Mouse (Mus musculus) hindbrain, embryonic 16.5 days (tissue): ENCODE results near the gene Rcor3. TPM values are rescaled to one million over a fixed set of nuclear protein-coding genes. Genes with fewer than 3 reads are reported as not detected.

Experiments used
- ATAC-seq: fragments of 200-750 bp; cut with Nextera tagmentation; 2 replicates; pipeline ENCODE4 v1.8.0; 2017; ENCODE audit warnings: moderate TSS enrichment, moderate library complexity
- H3K27ac ChIP-seq: fragments of 300-500 bp; sonication (generic); 2 replicates; pipeline ENCODE4 v1.5.1; 2014; ENCODE audit warnings: low read depth, mild to moderate bottlenecking, control low read depth, low read length, moderate library complexity
- H3K27me3 ChIP-seq: fragments of 300-500 bp; sonication (generic); replicated peaks from 2 replicates; pipeline ENCODE4 v1.6.1; 2014; ENCODE audit warnings: low read length; ENCODE audit not compliant: control insufficient read depth, insufficient read depth
- H3K36me3 ChIP-seq: fragments of 300-500 bp; sonication (generic); 2 replicates; pipeline ENCODE4 v1.6.1; 2014; ENCODE audit warnings: mild to moderate bottlenecking, low read length, moderate library complexity, mixed read lengths; ENCODE audit not compliant: control insufficient read depth, insufficient read depth
- H3K4me1 ChIP-seq: fragments of 300-500 bp; sonication (generic); 2 replicates; pipeline ENCODE4 v1.6.1; 2014; ENCODE audit warnings: low read depth, low read length; ENCODE audit not compliant: control insufficient read depth, insufficient read depth
- H3K4me2 ChIP-seq: fragments of 300-500 bp; sonication (generic); 2 replicates; pipeline ENCODE4 v1.6.1; 2014; ENCODE audit warnings: mild to moderate bottlenecking, low read length, control low read depth, moderate library complexity
- H3K4me3 ChIP-seq: fragments of 300-500 bp; sonication (generic); 2 replicates; pipeline ENCODE4 v1.5.1; 2014; ENCODE audit warnings: mild to moderate bottlenecking, low read length, control low read depth, moderate library complexity
- H3K9ac ChIP-seq: fragments of 300-500 bp; sonication (generic); 2 replicates; pipeline ENCODE4 v1.6.1; 2014; ENCODE audit warnings: low read depth, mild to moderate bottlenecking, control low read depth, low read length, moderate library complexity
- H3K9me3 ChIP-seq: fragments of 300-500 bp; sonication (generic); 2 replicates; pipeline ENCODE4 v1.6.1; 2014; ENCODE audit warnings: mild to moderate bottlenecking, low read length, moderate library complexity; ENCODE audit not compliant: control insufficient read depth
- WGBS: fragments of 180-500 bp; shearing (Covaris S2); extraction: QIAGEN DNeasy Blood & Tissue Kit; methylation state at CpG from one replicate; pipeline ENCODE4 v1.1.7; 2014; 5-methylcytosine and 5-hydroxymethylcytosine counted together
- polyA plus RNA-seq: library from polyadenylated mRNA; unstranded; fragments of >200 nt; fragmentation: Nextera tagmentation; extraction: Ambion mirVana; gene quantifications from 2 replicates; pipeline ENCODE4 v1.2.1, GENCODE M21; 2015

The Rcor3 gene
- polyA plus RNA-seq, 1 experiment from 2014 or later = 42.1 TPM

DNA sequence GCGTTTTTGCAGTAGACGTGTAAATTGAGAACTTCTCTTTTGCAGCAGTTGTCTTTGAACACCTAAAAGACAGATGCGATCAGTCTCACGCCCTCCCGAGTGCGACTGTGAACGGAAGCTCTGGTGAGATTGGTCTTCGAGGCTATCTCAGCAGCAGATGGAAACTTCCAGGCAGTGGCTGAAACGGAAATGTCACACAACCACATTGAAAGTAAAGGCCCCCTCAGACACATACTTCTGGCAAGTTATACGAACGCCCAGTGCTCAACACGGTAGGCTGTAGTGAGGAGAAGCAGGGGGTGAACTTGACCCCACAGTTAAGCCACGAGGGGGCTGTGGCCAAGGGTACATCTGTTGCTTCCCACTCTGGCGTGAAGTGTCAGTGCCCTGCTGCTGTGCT, 75.2 kb downstream of the Rcor3 start:
- Histone ChIP-seq H3K27me3 (no peaks in the 10 kb centered on the region), H3K4me1 (no peaks in the 10 kb centered on the region), H3K36me3 (no peaks in the 10 kb centered on the region), H3K9ac (no peak overlapping the region), H3K9me3 (no peaks in the 10 kb centered on the region), H3K4me2 (no peak overlapping the region), H3K27ac (no peak overlapping the region), H3K4me3 (no peak overlapping the region)
- ATAC-seq = no peak
- WGBS = 93% methylated on average over 14 of the region's 14 CpGs

DNA sequence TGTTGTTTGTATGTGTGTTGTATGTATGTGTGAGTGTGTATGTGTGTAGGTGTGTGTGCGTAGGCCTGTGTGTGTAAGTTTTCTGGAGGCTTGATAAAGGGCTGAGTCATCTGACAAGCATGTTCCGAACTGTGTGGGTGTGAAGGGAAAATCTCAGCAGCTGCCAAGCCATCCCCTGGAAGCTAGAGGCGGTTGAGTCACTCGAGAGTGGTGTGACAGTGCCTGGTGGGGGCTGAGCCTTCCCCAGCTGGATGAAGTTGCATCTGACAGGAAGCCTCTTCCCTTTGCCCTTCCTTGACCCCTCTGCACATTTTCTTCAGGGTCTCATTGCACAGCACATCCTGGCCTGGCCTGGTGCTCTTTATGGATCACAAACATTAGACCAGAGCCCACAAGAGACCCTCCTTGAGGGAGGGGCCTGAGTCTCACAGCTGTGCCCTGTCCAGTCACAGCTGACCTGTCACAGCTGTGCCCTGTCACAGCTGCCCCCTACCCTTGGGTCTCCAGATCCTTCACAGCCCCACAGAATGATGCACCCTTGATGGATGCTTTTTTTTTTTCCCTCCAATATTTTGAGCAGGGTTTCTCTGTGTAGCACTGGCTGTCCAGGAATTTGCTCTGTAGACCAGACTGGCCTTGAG, 76.1 kb downstream of the Rcor3 start:
- no peak overlapping the region for H3K4me3 ChIP-seq
- WGBS = 70% methylated on average over 4 of the region's 4 CpGs
- no peaks in the 10 kb centered on the region for H3K36me3 ChIP-seq
- no peaks in the 10 kb centered on the region for H3K4me1 ChIP-seq
- H3K9me3 ChIP-seq = no peaks in the 10 kb centered on the region
- H3K27me3 ChIP-seq = no peaks in the 10 kb centered on the region
- H3K4me2 ChIP-seq = no peak overlapping the region
- ATAC-seq = no peak
- no peak overlapping the region for H3K27ac ChIP-seq
- no peak overlapping the region for H3K9ac ChIP-seq

GRCm38 (mm10) chr1:192058911-192059310, 79.0 kb downstream of the Rcor3 start:
- WGBS = 88% methylated on average over 10 of the region's 10 CpGs
- H3K4me1 ChIP-seq = no peaks in the 10 kb centered on the region

DNA sequence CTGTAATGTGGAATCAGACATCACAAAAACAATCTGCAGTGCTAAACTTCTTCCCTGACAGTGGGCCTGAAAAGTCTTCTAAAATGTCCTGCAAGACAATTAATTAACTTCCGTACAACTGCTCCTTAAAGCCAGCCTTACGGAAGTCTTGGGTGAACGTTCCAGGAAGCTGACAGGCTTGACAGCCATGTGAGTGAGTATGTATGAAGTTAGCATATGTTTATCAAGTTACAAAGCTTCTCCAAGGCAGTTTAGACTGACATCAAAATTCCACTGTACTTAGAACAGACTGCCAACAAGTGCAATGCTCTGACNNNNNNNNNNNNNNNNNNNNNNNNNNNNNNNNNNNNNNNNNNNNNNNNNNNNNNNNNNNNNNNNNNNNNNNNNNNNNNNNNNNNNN, 84.1 kb downstream of the Rcor3 start:
- H3K27me3 ChIP-seq = no peaks in the 10 kb centered on the region
- 57% methylated on average over 3 of the region's 3 CpGs for WGBS
- no peaks in the 10 kb centered on the region for H3K9me3 ChIP-seq
- no peak overlapping the region for H3K4me2 ChIP-seq
- no peak overlapping the region for H3K27ac ChIP-seq
- H3K9ac ChIP-seq = no peak overlapping the region
- no peaks in the 10 kb centered on the region for H3K4me1 ChIP-seq
- no peak overlapping the region for H3K4me3 ChIP-seq
- no peaks in the 10 kb centered on the region for H3K36me3 ChIP-seq
- ATAC-seq = no peak

More at GRCm38 (mm10) chr1:192058911-192059310, 79.0 kb downstream of the Rcor3 start:
- H3K9me3 ChIP-seq = no peaks in the 10 kb centered on the region
- no peak overlapping the region for H3K4me2 ChIP-seq
- H3K27me3 ChIP-seq = no peaks in the 10 kb centered on the region
- no peak for ATAC-seq
- H3K36me3 ChIP-seq = no peaks in the 10 kb centered on the region
- H3K27ac ChIP-seq = no peak overlapping the region
- no peak overlapping the region for H3K4me3 ChIP-seq
- H3K9ac ChIP-seq = no peak overlapping the region

DNA sequence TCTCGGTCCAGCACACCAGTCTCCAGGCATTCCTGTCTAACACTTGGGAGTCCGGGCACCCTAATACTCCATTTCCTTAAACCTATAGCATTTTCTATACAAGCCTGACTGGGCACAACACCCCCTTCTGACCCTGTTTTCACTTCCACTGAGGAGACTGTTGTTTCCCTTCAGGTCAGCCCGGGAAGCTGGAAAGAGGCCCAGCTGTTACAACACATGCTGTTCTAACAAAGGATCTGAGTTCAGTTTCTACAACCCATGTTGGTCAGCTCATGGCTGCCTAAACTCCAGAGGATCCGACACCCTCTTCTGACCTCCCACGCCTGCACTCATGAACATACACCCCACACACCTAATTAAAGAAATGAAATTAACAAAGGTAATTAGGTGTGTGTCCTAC, 84.9 kb downstream of the Rcor3 start:
- H3K4me2 ChIP-seq = no peak overlapping the region
- no peak overlapping the region for H3K4me3 ChIP-seq
- no peak overlapping the region for H3K27ac ChIP-seq
- no peak overlapping the region for H3K9ac ChIP-seq
- H3K9me3 ChIP-seq = no peaks in the 10 kb centered on the region
- no peaks in the 10 kb centered on the region for H3K36me3 ChIP-seq
- WGBS = 84% methylated on average over 5 of the region's 5 CpGs
- no peak for ATAC-seq
- no peaks in the 10 kb centered on the region for H3K27me3 ChIP-seq
- H3K4me1 ChIP-seq = no peaks in the 10 kb centered on the region

DNA sequence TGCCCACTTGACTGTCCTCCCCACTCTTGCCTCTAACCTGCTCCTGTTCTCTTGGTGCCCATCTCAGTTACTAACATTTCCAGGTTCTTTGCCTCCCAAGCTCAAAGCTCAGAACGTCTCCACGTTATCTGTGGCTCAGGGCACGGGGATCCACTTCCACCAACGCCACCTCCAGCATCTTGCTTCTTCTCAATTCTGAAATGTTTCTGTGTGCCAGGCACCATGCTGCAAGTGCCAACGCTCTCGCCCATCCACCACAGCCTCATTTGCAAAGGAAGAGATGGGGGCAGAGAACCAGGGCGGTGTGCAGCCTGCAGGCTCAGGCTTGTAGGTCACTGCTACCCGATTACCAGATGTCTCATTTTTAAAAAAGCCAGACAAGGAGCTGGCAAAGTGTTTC, 85.4 kb downstream of the Rcor3 start:
- H3K27me3 ChIP-seq = no peaks in the 10 kb centered on the region
- H3K9ac ChIP-seq = no peak overlapping the region
- no peak overlapping the region for H3K4me3 ChIP-seq
- no peak for ATAC-seq
- no peak overlapping the region for H3K4me2 ChIP-seq
- H3K4me1 ChIP-seq = no peaks in the 10 kb centered on the region
- 91% methylated on average over 8 of the region's 8 CpGs for WGBS
- no peak overlapping the region for H3K27ac ChIP-seq
- H3K9me3 ChIP-seq = no peaks in the 10 kb centered on the region
- H3K36me3 ChIP-seq = no peaks in the 10 kb centered on the region

Other genes starting within 250 kb of the Rcor3 start
- gene Slc30a1, start 231.3 kb downstream of the Rcor3 start, polyA plus RNA-seq = 2.0 and 2.2 TPM in 2 replicates
- 3.7 and 4.1 TPM in 2 replicates for gene Rd3, start 160.7 kb downstream of the Rcor3 start, polyA plus RNA-seq
- 2.2 and 2.5 TPM in 2 replicates for gene Traf5, start 45.5 kb downstream of the Rcor3 start, polyA plus RNA-seq
- gene Kcnh1, start 52.7 kb upstream of the Rcor3 start, polyA plus RNA-seq = 3.5 and 3.7 TPM in 2 replicates